Mouse (Mus musculus): Measurements from ENCODE around the gene Dnajc27.

- TF ChIP-seq TBP (conservative IDR thresholded peaks at IDR 0.05; ENCODE audit: low read depth, low read length) = no peak
- no peak for TF ChIP-seq CTCF (conservative IDR thresholded peaks at IDR 0.05 in 1 of 2, IDR thresholded peaks at IDR 0.05 in 1 of 2; ENCODE audit: low read depth in 2 of 2, low read length in 2 of 2)
- TF ChIP-seq EP300 (IDR thresholded peaks at IDR 0.05; ENCODE audit: low read length) = no peak
- TF ChIP-seq SIN3A (IDR thresholded peaks at IDR 0.05; ENCODE audit: low read length) = no peak
- TF ChIP-seq HCFC1 (IDR thresholded peaks at IDR 0.05; ENCODE audit: low read depth, low read length) = no peak
- TF ChIP-seq POLR2A (IDR thresholded peaks at IDR 0.05; ENCODE audit: low read depth, low read length) = no peak
- no peak for TF ChIP-seq MAX (IDR thresholded peaks at IDR 0.05; ENCODE audit: low read length)
Observed at GRCm38 (mm10) chr12:4078069-4078468, 4.3 kb upstream of the Dnajc27 start.
